Mouse (Mus musculus) retina, postnatal 7 days (tissue): ENCODE results near the gene Klhl2.

Experiments
- DNase-seq: peaks from one replicate; pipeline ENCODE4 v3.0.0-alpha.2; 2012; ENCODE audit warnings: low read depth, low spot score

The Klhl2 gene

GRCm38 (mm10) chr8:64769586-64769985, 80.2 kb downstream of the Klhl2 start:
- DNase-seq: no peak

GRCm38 (mm10) chr8:64768645-64769044, 81.2 kb downstream of the Klhl2 start:
- DNase-seq: no peak

- no peak for DNase-seq
Observed at GRCm38 (mm10) chr8:64767047-64767446, 82.8 kb downstream of the Klhl2 start.

- DNase-seq: no peak
Observed at GRCm38 (mm10) chr8:64764075-64764474, 85.7 kb downstream of the Klhl2 start.

- DNase-seq: no peak
Observed at GRCm38 (mm10) chr8:64762751-64763150, 87.1 kb downstream of the Klhl2 start.

- no peak for DNase-seq
Observed at GRCm38 (mm10) chr8:64761430-64761829, 88.4 kb downstream of the Klhl2 start.

- no peak for DNase-seq
Observed at GRCm38 (mm10) chr8:64757956-64758355, 91.9 kb downstream of the Klhl2 start.

- DNase-seq: no peak
Observed at GRCm38 (mm10) chr8:64746215-64747058, 103.4 kb downstream of the Klhl2 start.

GRCm38 (mm10) chr8:64740547-64741211, 109.1 kb downstream of the Klhl2 start:
- no peak for DNase-seq

- peak; percentile 4 for DNase-seq
Observed at GRCm38 (mm10) chr8:64738916-64739315, 110.9 kb downstream of the Klhl2 start.

- no peak for DNase-seq
Observed at GRCm38 (mm10) chr8:64736767-64737323, 113.0 kb downstream of the Klhl2 start.

GRCm38 (mm10) chr8:64735161-64735560, 114.7 kb downstream of the Klhl2 start:
- DNase-seq: no peak

GRCm38 (mm10) chr8:64733271-64733943, 116.4 kb downstream of the Klhl2 start, which contains the start of gene Msmo1:
Gene Msmo1 (minus strand): TSS chr8:64733792.
- peak; percentile 95 for DNase-seq

GRCm38 (mm10) chr8:64732596-64732995, 117.2 kb downstream of the Klhl2 start:
- no peak for DNase-seq

- no peak for DNase-seq
Observed at GRCm38 (mm10) chr8:64728156-64728555, 121.7 kb downstream of the Klhl2 start.

- no peak for DNase-seq
Observed at GRCm38 (mm10) chr8:64726190-64726695, 123.6 kb downstream of the Klhl2 start.

- DNase-seq: no peak
Observed at GRCm38 (mm10) chr8:64723206-64723605, 126.6 kb downstream of the Klhl2 start.

- no peak for DNase-seq
Observed at GRCm38 (mm10) chr8:64717868-64718267, 131.9 kb downstream of the Klhl2 start.

- no peak for DNase-seq
Observed at GRCm38 (mm10) chr8:64712499-64712898, 137.3 kb downstream of the Klhl2 start.

- no peak for DNase-seq
Observed at GRCm38 (mm10) chr8:64711544-64711943, 138.3 kb downstream of the Klhl2 start.

GRCm38 (mm10) chr8:64707481-64707880, 142.3 kb downstream of the Klhl2 start:
- no peak for DNase-seq

GRCm38 (mm10) chr8:64703191-64703590, 146.6 kb downstream of the Klhl2 start:
- DNase-seq: no peak
